Mouse (Mus musculus) heart, embryonic 15.5 days (tissue): ENCODE measurements at regions not wholly inside any gene's neighbourhood (a gene's known extent, or its start where the extent isn't known, plus 50 kb on each side); places are given as distances from the start of the nearest gene placed in this dataset.

Experiments used
- ATAC-seq: fragments of 200-750 bp; cut with Nextera tagmentation; replicated peaks from 2 replicates; pipeline ENCODE4 v1.8.0; 2017; ENCODE audit warnings: low read depth, moderate TSS enrichment; ENCODE audit not compliant: insufficient number of reproducible peaks, insufficient read depth, low FRiP score
- H3K27ac ChIP-seq: fragments of 300-500 bp; sonication (generic); 2 replicates; pipeline ENCODE4 v1.5.1; 2015; ENCODE audit warnings: mild to moderate bottlenecking, inconsistent platforms
- H3K27me3 ChIP-seq: fragments of 300-500 bp; sonication (generic); 2 replicates; pipeline ENCODE4 v1.6.1; 2015; ENCODE audit warnings: inconsistent platforms
- H3K36me3 ChIP-seq: fragments of 300-500 bp; sonication (generic); 2 replicates; pipeline ENCODE4 v1.6.1; 2015; ENCODE audit warnings: mild to moderate bottlenecking, inconsistent platforms
- H3K4me1 ChIP-seq: fragments of 300-500 bp; sonication (generic); replicated peaks from 2 replicates; pipeline ENCODE4 v1.6.1; 2015; ENCODE audit warnings: inconsistent platforms
- H3K4me2 ChIP-seq: fragments of 300-500 bp; sonication (generic); 2 replicates; pipeline ENCODE4 v1.6.1; 2015; ENCODE audit warnings: inconsistent platforms, mild to moderate bottlenecking, moderate library complexity
- H3K4me3 ChIP-seq: fragments of 300-500 bp; sonication (generic); 2 replicates; pipeline ENCODE4 v1.5.1; 2015; ENCODE audit warnings: mild to moderate bottlenecking, inconsistent platforms
- H3K9ac ChIP-seq: fragments of 300-500 bp; sonication (generic); 2 replicates; pipeline ENCODE4 v1.6.1; 2015; ENCODE audit warnings: mild to moderate bottlenecking, inconsistent platforms
- H3K9me3 ChIP-seq: fragments of 300-500 bp; sonication (generic); replicated peaks from 2 replicates; pipeline ENCODE4 v1.6.1; 2016; ENCODE audit warnings: inconsistent platforms
- WGBS: fragments of 180-500 bp; shearing (Covaris S2); methylation state at CpG from one replicate; pipeline ENCODE4 v1.1.7; 2015; ENCODE audit warnings: mixed read lengths; 5-methylcytosine and 5-hydroxymethylcytosine counted together

DNA sequence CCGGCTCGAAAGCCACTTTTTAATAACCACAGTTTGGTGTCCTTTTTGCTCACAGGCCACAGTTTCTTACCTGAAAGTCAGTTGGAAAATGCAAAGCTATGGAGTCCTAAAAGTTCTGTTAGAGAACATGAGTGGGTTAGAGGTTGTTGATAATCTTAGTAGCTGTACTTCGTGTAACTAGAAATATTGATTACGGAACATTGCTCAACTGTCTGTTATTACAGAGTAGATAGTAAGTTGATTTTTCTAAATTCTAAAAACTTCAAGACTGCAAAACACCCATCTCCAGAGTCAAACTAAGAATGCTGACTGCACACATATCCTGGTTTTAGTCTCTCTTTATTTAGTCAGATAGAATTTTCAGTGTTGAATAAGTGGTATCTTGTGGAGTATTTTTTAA, 111.0 kb downstream of the Slc38a4 start:
- no peak overlapping the region for H3K9ac ChIP-seq
- ATAC-seq: no peak
- H3K9me3 ChIP-seq: no peaks in the 10 kb centered on the region
- no peak overlapping the region for H3K4me3 ChIP-seq
- H3K27me3 ChIP-seq: no peaks in the 10 kb centered on the region
- H3K27ac ChIP-seq: no peak overlapping the region
- no peak overlapping the region for H3K4me2 ChIP-seq
- H3K4me1 ChIP-seq: no peaks in the 10 kb centered on the region
- WGBS: 89% methylated on average over 4 of the region's 4 CpGs
- no peaks in the 10 kb centered on the region for H3K36me3 ChIP-seq

DNA sequence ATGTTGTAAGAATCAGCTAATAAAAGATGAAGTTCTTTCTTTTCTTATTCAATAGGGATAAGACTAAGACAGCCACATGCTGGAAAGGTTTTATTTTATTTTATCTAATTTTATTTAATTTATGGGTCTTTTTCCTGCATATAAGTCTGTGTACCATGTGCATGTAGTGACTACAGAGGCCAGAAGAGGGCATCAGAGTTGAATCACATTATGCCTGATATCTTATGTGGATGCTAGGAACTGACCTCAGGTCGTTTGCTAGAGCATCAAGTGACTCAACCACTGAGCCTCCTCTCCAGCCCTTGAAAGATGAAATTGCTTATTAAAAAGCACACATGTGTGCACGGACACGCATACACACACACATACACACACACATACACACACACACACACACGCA, 113.1 kb downstream of the Slc38a4 start:
- Histone ChIP-seq H3K36me3 (no peaks in the 10 kb centered on the region), H3K4me3 (no peak overlapping the region), H3K9me3 (no peaks in the 10 kb centered on the region), H3K4me1 (peaks cover 3% of the 10 kb centered on the region), H3K27me3 (no peaks in the 10 kb centered on the region), H3K27ac (no peak overlapping the region), H3K4me2 (no peak overlapping the region), H3K9ac (no peak overlapping the region)
- 94% methylated on average over 4 of the region's 4 CpGs for WGBS
- ATAC-seq: no peak

DNA sequence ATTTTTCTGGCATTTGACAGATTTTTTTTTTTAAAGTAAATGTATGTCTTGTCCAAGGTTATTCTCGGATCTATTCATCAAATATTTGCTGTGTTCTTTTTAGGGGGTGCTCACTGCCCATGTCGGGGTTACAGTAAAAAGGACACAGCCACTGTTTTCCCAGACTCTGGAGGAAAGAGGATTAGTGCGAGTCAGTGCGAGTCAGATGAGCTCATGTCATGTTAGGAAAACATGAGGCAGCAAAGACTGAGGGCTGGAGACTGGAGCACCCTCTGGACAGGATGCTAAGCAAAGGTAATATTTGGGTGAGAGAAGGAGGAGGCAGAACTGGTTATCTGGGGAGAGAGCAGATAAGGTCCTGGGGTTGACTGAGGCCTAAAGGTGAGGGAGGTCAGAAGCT, 117.3 kb downstream of the Slc38a4 start:
- Histone ChIP-seq H3K27ac (no peak overlapping the region), H3K4me3 (no peak overlapping the region), H3K9me3 (no peaks in the 10 kb centered on the region), H3K4me1 (peaks cover 9% of the 10 kb centered on the region), H3K9ac (no peak overlapping the region), H3K4me2 (no peak overlapping the region), H3K36me3 (no peaks in the 10 kb centered on the region), H3K27me3 (no peaks in the 10 kb centered on the region)
- ATAC-seq: no peak
- WGBS: 65% methylated on average over 4 of the region's 4 CpGs

DNA sequence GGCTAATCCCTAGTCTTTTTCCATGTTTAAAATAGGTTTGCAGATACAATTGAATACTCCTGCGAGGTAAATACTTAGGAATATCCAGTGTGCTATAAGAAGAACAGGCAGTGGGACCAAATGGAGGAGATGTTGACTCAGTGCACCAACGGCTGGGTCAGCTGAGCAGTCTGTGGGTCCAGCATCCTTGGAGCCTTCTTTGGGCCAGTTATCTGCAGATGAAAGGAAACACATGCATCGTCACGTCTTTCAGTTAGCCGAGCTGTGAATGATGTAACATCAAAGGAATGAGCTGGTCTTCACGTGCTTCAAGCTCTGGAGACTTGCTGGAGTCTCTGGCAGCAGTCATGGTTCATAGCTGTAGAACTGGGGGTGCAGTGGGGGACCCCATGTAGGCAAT, 118.1 kb downstream of the Slc38a4 start:
- no peak for ATAC-seq
- Histone ChIP-seq H3K9me3 (no peaks in the 10 kb centered on the region), H3K4me3 (no peak overlapping the region), H3K27ac (peak overlapping the region; percentile 34; the same call in 1 of the 2 replicates), H3K4me1 (peaks cover 10% of the 10 kb centered on the region), H3K9ac (no peak overlapping the region), H3K36me3 (no peaks in the 10 kb centered on the region), H3K4me2 (no peak overlapping the region), H3K27me3 (no peaks in the 10 kb centered on the region)
- WGBS: 21% methylated on average over 6 of the region's 6 CpGs

DNA sequence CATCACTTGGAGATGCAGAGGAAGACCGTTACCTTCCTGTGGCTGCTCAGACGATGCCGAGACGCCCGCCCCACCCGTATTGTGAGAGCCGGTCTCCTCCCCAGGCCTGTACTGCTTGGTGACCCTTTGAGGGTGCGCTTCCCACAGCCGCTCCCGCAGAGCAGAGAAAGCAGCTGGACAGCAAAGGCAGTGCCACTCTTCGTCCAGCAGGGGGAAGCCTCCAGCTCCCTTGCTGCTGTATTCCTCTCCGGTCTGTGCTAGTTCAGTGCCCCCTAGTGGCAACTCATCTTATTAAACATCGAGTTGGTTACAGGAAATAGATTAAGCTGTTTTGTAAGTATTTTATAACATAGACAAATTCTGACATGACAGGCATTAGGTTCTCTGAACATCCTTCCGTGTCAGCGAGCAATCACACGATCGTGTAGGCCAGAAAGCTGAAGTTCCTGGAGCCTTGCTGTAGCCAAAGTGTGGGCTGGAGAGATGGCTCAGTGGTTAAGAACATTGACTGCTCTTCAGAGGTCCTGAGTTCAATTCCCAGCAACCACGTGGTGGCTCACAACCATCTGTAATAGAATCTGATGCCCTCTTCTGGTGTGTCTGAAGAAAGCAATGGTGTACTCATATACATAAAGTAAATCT, 118.9 kb downstream of the Slc38a4 start:
- no peaks in the 10 kb centered on the region for H3K36me3 ChIP-seq
- peak overlapping the region; percentile 60 for H3K4me2 ChIP-seq
- H3K4me1 ChIP-seq: peaks cover 10% of the 10 kb centered on the region
- no peak overlapping the region for H3K27ac ChIP-seq
- H3K9me3 ChIP-seq: no peaks in the 10 kb centered on the region
- 6% methylated on average over 18 of the region's 18 CpGs for WGBS
- ATAC-seq: peak; percentile 85
- no peaks in the 10 kb centered on the region for H3K27me3 ChIP-seq
- peak overlapping the region; percentile 30 for H3K4me3 ChIP-seq
- H3K9ac ChIP-seq: peak overlapping the region; percentile 48

DNA sequence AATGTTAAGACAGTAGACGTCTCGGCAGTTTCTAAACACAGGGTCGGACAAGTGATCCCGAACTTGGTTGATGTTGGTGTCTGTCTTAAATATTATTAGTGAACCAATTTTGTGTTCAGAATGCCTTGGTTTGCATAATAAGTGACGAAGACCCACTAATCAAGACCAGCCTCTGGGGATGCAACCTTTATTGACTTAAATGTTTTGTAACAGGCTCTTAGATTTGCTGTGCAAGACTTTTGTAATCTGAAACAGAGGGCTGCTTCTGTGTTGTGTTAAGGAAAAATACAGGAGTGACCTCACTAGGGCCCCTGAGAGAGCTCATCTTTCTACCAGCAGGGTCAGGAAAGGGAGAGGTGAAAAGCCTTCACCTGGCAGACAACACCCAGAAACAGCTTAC, 119.5 kb downstream of the Slc38a4 start:
- peaks cover 10% of the 10 kb centered on the region for H3K4me1 ChIP-seq
- H3K9me3 ChIP-seq: no peaks in the 10 kb centered on the region
- H3K27me3 ChIP-seq: no peaks in the 10 kb centered on the region
- H3K36me3 ChIP-seq: no peaks in the 10 kb centered on the region
- WGBS: 79% methylated on average over 5 of the region's 5 CpGs
- peak overlapping the region; percentile 48; the same call in 1 of the 2 replicates for H3K9ac ChIP-seq
- H3K4me3 ChIP-seq: peak overlapping the region; percentile 30
- ATAC-seq: no peak
- H3K4me2 ChIP-seq: peak overlapping the region; percentile 60
- H3K27ac ChIP-seq: no peak overlapping the region

DNA sequence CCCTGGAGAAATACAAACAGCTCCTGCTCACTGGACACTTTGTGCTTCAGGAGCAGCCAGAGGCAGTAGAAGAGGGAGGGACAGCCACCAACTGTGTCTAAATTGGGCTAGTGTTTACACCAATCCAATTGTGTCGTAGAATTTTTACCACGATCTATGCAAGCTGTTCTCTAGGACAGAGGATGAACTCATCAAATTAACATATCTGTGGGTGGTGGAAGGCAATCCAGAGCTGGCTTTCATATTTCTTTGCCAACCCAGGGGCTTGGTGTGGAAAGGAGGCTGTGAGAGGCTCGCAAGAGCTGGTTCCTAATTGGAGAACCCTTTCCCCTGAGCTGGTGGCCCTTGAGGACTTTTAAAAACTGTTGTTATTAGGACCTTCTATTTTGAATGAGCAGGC, 122.3 kb downstream of the Slc38a4 start:
- H3K27ac ChIP-seq: no peak overlapping the region
- no peaks in the 10 kb centered on the region for H3K9me3 ChIP-seq
- ATAC-seq: no peak
- no peak overlapping the region for H3K9ac ChIP-seq
- H3K4me3 ChIP-seq: no peak overlapping the region
- H3K4me1 ChIP-seq: peaks cover 10% of the 10 kb centered on the region
- H3K36me3 ChIP-seq: no peaks in the 10 kb centered on the region
- no peaks in the 10 kb centered on the region for H3K27me3 ChIP-seq
- WGBS: 45% methylated on average over 3 of the region's 3 CpGs
- H3K4me2 ChIP-seq: no peak overlapping the region

DNA sequence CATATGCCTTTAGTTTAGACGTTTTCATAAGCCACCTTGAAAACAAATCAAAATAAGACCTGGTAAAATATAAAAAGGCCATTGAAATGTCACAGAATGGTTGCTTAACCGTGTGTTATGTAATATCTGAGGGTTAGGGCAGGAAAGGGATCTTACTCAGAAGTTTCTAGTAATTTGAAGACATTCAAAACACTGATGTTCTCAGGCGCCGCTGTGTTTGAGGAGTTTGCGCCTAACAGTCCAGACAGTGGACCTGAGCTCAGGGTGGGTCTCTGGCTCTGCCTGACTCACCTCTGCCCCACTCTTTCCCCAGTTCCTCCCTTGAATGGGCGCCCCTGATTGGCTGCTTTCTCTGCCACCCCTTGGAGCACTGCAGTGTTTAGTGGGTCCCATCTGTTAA, 125.2 kb downstream of the Slc38a4 start:
- Histone ChIP-seq H3K4me2 (no peak overlapping the region), H3K27ac (no peak overlapping the region), H3K4me3 (no peak overlapping the region), H3K9ac (no peak overlapping the region), H3K27me3 (no peaks in the 10 kb centered on the region), H3K9me3 (no peaks in the 10 kb centered on the region), H3K4me1 (0 out of 2 replicates have a peak, but pooled peaks cover 4% of the 10 kb centered on the region), H3K36me3 (no peaks in the 10 kb centered on the region)
- no peak for ATAC-seq
- 75% methylated on average over 6 of the region's 6 CpGs for WGBS

DNA sequence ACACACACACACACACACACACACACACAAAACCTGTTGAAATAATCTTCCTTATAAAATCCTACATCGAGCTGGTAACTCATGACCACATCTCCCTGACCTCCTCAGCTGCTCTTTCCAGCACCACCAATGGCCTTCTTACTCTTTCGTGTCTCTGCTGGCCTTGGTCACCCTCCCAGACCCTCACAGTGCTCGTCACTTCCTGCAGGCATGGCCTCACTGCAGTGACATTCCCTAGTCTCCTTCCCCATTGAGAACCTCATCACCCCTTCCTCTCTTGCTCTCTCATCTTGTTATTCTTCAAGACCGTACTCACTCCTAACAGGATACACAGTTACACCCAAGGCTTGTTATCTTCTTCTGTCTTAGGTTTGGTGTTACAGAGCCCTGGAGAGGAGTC, 126.0 kb downstream of the Slc38a4 start:
- Histone ChIP-seq H3K4me2 (no peak overlapping the region), H3K4me3 (no peak overlapping the region), H3K27me3 (no peaks in the 10 kb centered on the region), H3K27ac (no peak overlapping the region), H3K36me3 (no peaks in the 10 kb centered on the region), H3K9ac (no peak overlapping the region), H3K4me1 (0 out of 2 replicates have a peak, but pooled peaks cover 4% of the 10 kb centered on the region), H3K9me3 (no peaks in the 10 kb centered on the region)
- no peak for ATAC-seq
- 62% methylated on average over 4 of the region's 4 CpGs for WGBS

DNA sequence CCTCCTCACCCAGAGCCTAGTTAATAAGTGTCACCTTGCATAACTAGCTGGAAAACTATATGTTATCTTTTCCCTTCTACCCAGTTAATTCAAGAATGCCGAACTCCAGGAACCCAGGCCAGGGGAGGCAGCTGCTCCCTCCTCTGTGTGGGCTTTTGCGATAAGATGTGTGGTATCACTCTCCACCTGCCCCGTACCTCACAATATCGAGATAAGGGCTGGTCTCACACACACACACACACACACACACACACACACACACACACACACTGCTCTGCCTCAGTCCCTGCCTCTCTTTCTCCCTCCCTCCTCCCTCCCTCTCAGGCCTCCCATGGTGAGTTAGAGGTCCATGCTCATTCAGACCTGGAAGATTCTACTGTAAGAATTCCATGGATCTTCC, 127.1 kb downstream of the Slc38a4 start:
- Histone ChIP-seq H3K27ac (no peak overlapping the region), H3K9me3 (no peaks in the 10 kb centered on the region), H3K4me1 (0 out of 2 replicates have a peak, but pooled peaks cover 4% of the 10 kb centered on the region), H3K4me3 (no peak overlapping the region), H3K27me3 (no peaks in the 10 kb centered on the region), H3K4me2 (no peak overlapping the region), H3K36me3 (no peaks in the 10 kb centered on the region), H3K9ac (no peak overlapping the region)
- no peak for ATAC-seq
- 59% methylated on average over 4 of the region's 4 CpGs for WGBS

DNA sequence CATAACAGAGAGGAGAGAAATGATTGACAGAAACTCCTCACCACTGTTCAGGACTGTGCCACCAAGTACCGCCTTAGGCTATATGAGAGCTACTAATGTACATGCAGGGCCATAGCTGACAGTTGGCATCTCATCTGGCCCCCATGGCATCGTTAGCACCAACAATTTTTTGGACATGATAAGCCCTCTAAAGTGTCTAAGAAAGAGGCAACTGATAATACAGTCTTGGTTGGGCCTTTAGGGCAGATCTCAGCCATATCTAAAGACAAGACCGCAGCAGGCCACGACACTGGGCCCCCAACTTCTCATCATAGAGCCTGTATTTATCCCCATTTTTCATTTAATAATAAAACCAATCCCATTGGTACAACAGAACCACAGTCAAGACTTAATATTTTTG, 128.1 kb downstream of the Slc38a4 start:
- H3K9ac ChIP-seq: no peak overlapping the region
- no peak overlapping the region for H3K4me2 ChIP-seq
- no peak overlapping the region for H3K27ac ChIP-seq
- no peak for ATAC-seq
- H3K36me3 ChIP-seq: no peaks in the 10 kb centered on the region
- H3K4me3 ChIP-seq: no peak overlapping the region
- 87% methylated on average over 4 of the region's 4 CpGs for WGBS
- no peaks in the 10 kb centered on the region for H3K27me3 ChIP-seq
- H3K4me1 ChIP-seq: no peaks in the 10 kb centered on the region
- H3K9me3 ChIP-seq: no peaks in the 10 kb centered on the region

DNA sequence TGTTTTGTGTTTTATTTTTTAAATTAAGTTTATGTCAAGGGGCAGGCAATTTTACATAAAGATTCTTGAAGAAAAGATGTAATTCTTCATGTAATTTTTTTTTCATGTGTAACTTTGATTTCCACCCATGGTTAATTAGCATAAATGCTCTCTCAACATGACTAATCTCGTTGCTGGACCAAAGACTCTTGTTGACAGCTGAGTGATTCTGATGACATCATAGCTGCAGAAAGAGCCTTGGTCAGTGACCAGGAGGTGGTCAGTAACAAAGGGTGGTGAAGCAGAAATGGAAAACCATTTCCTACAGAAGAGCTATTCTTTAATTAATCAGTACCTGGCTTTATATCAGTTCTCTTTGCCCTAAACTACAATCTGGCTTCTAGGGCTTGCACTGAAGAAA, 129.1 kb downstream of the Slc38a4 start:
- no peak overlapping the region for H3K4me3 ChIP-seq
- H3K27me3 ChIP-seq: no peaks in the 10 kb centered on the region
- no peak overlapping the region for H3K9ac ChIP-seq
- no peak for ATAC-seq
- 43% methylated on average over 1 of the region's 1 CpGs for WGBS
- H3K4me2 ChIP-seq: no peak overlapping the region
- H3K27ac ChIP-seq: no peak overlapping the region
- no peaks in the 10 kb centered on the region for H3K4me1 ChIP-seq
- no peaks in the 10 kb centered on the region for H3K9me3 ChIP-seq
- H3K36me3 ChIP-seq: no peaks in the 10 kb centered on the region
